Mouse (Mus musculus) neural tube, embryonic 11.5 days (tissue): ENCODE results near the gene Kif5c. TPM values are rescaled to one million over a fixed set of nuclear protein-coding genes. Genes with fewer than 3 reads are reported as not detected.

Source experiments
- ATAC-seq: fragments of 200-750 bp; cut with Nextera tagmentation; 2 replicates; pipeline ENCODE4 v1.8.0; 2017; ENCODE audit warnings: moderate number of reproducible peaks, mild to moderate bottlenecking, moderate TSS enrichment, moderate library complexity; ENCODE audit not compliant: insufficient read depth, low FRiP score, low TSS enrichment
- DNase-seq: peaks from one replicate; pipeline ENCODE4 v3.0.0-alpha.2; 2015; ENCODE audit warnings: low spot score
- H3K27ac ChIP-seq: fragments of 300-500 bp; sonication (generic); 2 replicates; pipeline ENCODE4 v1.5.1; 2014; ENCODE audit warnings: low read depth, mild to moderate bottlenecking, low read length
- H3K27me3 ChIP-seq: fragments of 300-500 bp; sonication (generic); 2 replicates; pipeline ENCODE4 v1.6.1; 2014; ENCODE audit warnings: mild to moderate bottlenecking, low read length, mixed read lengths; ENCODE audit not compliant: control insufficient read depth, insufficient read depth
- H3K36me3 ChIP-seq: fragments of 300-500 bp; sonication (generic); 2 replicates; pipeline ENCODE4 v1.6.1; 2014; ENCODE audit warnings: mild to moderate bottlenecking, low read length, moderate library complexity, mixed read lengths; ENCODE audit not compliant: control insufficient read depth, insufficient read depth
- H3K4me1 ChIP-seq: fragments of 300-500 bp; sonication (generic); 2 replicates; pipeline ENCODE4 v1.6.1; 2014; ENCODE audit warnings: low read length, mixed read lengths; ENCODE audit not compliant: control insufficient read depth, insufficient read depth
- H3K4me2 ChIP-seq: fragments of 300-500 bp; sonication (generic); 2 replicates; pipeline ENCODE4 v1.6.1; 2014; ENCODE audit warnings: low read depth, mild to moderate bottlenecking, moderate library complexity
- H3K4me3 ChIP-seq: fragments of 300-500 bp; sonication (generic); 2 replicates; pipeline ENCODE4 v1.5.1; 2014; ENCODE audit warnings: low read depth, low read length
- H3K9ac ChIP-seq: fragments of 300-500 bp; sonication (generic); 2 replicates; pipeline ENCODE4 v1.6.1; 2014; ENCODE audit warnings: mild to moderate bottlenecking, low read length
- H3K9me3 ChIP-seq: fragments of 300-500 bp; sonication (generic); 2 replicates; pipeline ENCODE4 v1.6.1; 2016; ENCODE audit warnings: low read length; ENCODE audit not compliant: control insufficient read depth
- WGBS: fragments of 180-500 bp; shearing (Covaris S2); extraction: QIAGEN DNeasy Blood & Tissue Kit; methylation state at CpG from one replicate; pipeline ENCODE4 v1.1.7; 2014; 5-methylcytosine and 5-hydroxymethylcytosine counted together
- polyA plus RNA-seq: library from polyadenylated mRNA; unstranded; fragments of >200 nt; fragmentation: Nextera tagmentation; extraction: Ambion mirVana; gene quantifications from 2 replicates; pipeline ENCODE4 v1.2.1, GENCODE M21; 2014

Kif5c gene
- polyA plus RNA-seq, 1 experiment from 2014 or later, result 122 TPM

GRCm38 (mm10) chr2:49804448-49804847 lies 185.3 kb downstream of the Kif5c start:
- no peak overlapping the region for H3K4me3 ChIP-seq
- no peaks in the 10 kb centered on the region for H3K36me3 ChIP-seq
- H3K27me3 ChIP-seq, result no peaks in the 10 kb centered on the region
- DNase-seq, result no peak
- no peaks in the 10 kb centered on the region for H3K9me3 ChIP-seq
- no peak overlapping the region for H3K27ac ChIP-seq
- H3K4me2 ChIP-seq, result no peak overlapping the region
- WGBS, result 76% methylated on average over 8 of the region's 8 CpGs
- H3K4me1 ChIP-seq, result no peaks in the 10 kb centered on the region
- H3K9ac ChIP-seq, result no peak overlapping the region
- no peak for ATAC-seq

- ATAC-seq, result no peak
- WGBS, result 76% methylated on average over 11 of the region's 11 CpGs
- no peaks in the 10 kb centered on the region for H3K9me3 ChIP-seq
Observed at GRCm38 (mm10) chr2:49805736-49806371, 186.8 kb downstream of the Kif5c start.

GRCm38 (mm10) chr2:49809496-49809895 lies 190.4 kb downstream of the Kif5c start:
- H3K4me1 ChIP-seq, result no peaks in the 10 kb centered on the region
- no peaks in the 10 kb centered on the region for H3K27me3 ChIP-seq
- ATAC-seq (no peak), DNase-seq (no peak)
- no peak overlapping the region for H3K27ac ChIP-seq
- H3K4me3 ChIP-seq, result no peak overlapping the region
- H3K9ac ChIP-seq, result no peak overlapping the region
- H3K9me3 ChIP-seq, result no peaks in the 10 kb centered on the region
- H3K4me2 ChIP-seq, result no peak overlapping the region
- 83% methylated on average over 6 of the region's 6 CpGs for WGBS
- H3K36me3 ChIP-seq, result no peaks in the 10 kb centered on the region

More at GRCm38 (mm10) chr2:49805736-49806371, 186.8 kb downstream of the Kif5c start:
- Histone ChIP-seq H3K36me3 (no peaks in the 10 kb centered on the region), H3K9ac (no peak overlapping the region), H3K4me3 (no peak overlapping the region), H3K27ac (no peak overlapping the region), H3K27me3 (no peaks in the 10 kb centered on the region), H3K4me2 (no peak overlapping the region), H3K4me1 (no peaks in the 10 kb centered on the region)
- no peak for DNase-seq

- Histone ChIP-seq H3K27me3 (no peaks in the 10 kb centered on the region), H3K9ac (no peak overlapping the region), H3K36me3 (no peaks in the 10 kb centered on the region), H3K9me3 (no peaks in the 10 kb centered on the region), H3K4me3 (no peak overlapping the region), H3K4me2 (no peak overlapping the region), H3K4me1 (no peaks in the 10 kb centered on the region), H3K27ac (no peak overlapping the region)
- DNase-seq (no peak), ATAC-seq (no peak)
- WGBS, result 12% methylated on average over 11 of the region's 11 CpGs
Observed at GRCm38 (mm10) chr2:49811420-49811819, 192.3 kb downstream of the Kif5c start.

- H3K9ac ChIP-seq, result no peak overlapping the region
- DNase-seq, result no peak
- 32% methylated on average over 4 of the region's 4 CpGs for WGBS
Observed at GRCm38 (mm10) chr2:49811871-49812363, 192.8 kb downstream of the Kif5c start.

GRCm38 (mm10) chr2:49813151-49813550 lies 194.1 kb downstream of the Kif5c start:
- no peak for ATAC-seq

More at GRCm38 (mm10) chr2:49811871-49812363, 192.8 kb downstream of the Kif5c start:
- Histone ChIP-seq H3K36me3 (no peaks in the 10 kb centered on the region), H3K27ac (no peak overlapping the region), H3K27me3 (no peaks in the 10 kb centered on the region), H3K9me3 (no peaks in the 10 kb centered on the region), H3K4me2 (no peak overlapping the region), H3K4me1 (no peaks in the 10 kb centered on the region), H3K4me3 (no peak overlapping the region)
- no peak for ATAC-seq

GRCm38 (mm10) chr2:49814011-49814410 lies 194.9 kb downstream of the Kif5c start:
- Histone ChIP-seq H3K9ac (no peak overlapping the region), H3K27me3 (no peaks in the 10 kb centered on the region), H3K27ac (no peak overlapping the region), H3K4me1 (no peaks in the 10 kb centered on the region), H3K4me2 (no peak overlapping the region), H3K36me3 (no peaks in the 10 kb centered on the region), H3K4me3 (no peak overlapping the region), H3K9me3 (no peaks in the 10 kb centered on the region)
- DNase-seq, result no peak
- no peak for ATAC-seq
- 85% methylated on average over 6 of the region's 6 CpGs for WGBS

More at GRCm38 (mm10) chr2:49813151-49813550, 194.1 kb downstream of the Kif5c start:
- Histone ChIP-seq H3K9ac (no peak overlapping the region), H3K4me1 (no peaks in the 10 kb centered on the region), H3K27ac (no peak overlapping the region), H3K4me2 (no peak overlapping the region), H3K27me3 (no peaks in the 10 kb centered on the region), H3K36me3 (no peaks in the 10 kb centered on the region), H3K4me3 (no peak overlapping the region), H3K9me3 (no peaks in the 10 kb centered on the region)
- DNase-seq, result no peak
- 74% methylated on average over 4 of the region's 4 CpGs for WGBS

- Histone ChIP-seq H3K36me3 (no peaks in the 10 kb centered on the region), H3K4me2 (no peak overlapping the region), H3K27ac (no peak overlapping the region), H3K4me1 (no peaks in the 10 kb centered on the region), H3K4me3 (no peak overlapping the region), H3K27me3 (no peaks in the 10 kb centered on the region), H3K9me3 (no peaks in the 10 kb centered on the region), H3K9ac (no peak overlapping the region)
- no peak for DNase-seq
- ATAC-seq, result no peak
- WGBS, result 89% methylated on average over 3 of the region's 3 CpGs
Observed at GRCm38 (mm10) chr2:49815696-49816320, 196.7 kb downstream of the Kif5c start.

GRCm38 (mm10) chr2:49816549-49816948 lies 197.5 kb downstream of the Kif5c start:
- Histone ChIP-seq H3K27me3 (no peaks in the 10 kb centered on the region), H3K9ac (no peak overlapping the region), H3K27ac (no peak overlapping the region), H3K4me3 (no peak overlapping the region), H3K4me1 (no peaks in the 10 kb centered on the region), H3K9me3 (no peaks in the 10 kb centered on the region), H3K4me2 (no peak overlapping the region), H3K36me3 (no peaks in the 10 kb centered on the region)
- ATAC-seq (no peak), DNase-seq (no peak)
- WGBS, result 87% methylated on average over 5 of the region's 5 CpGs
